Mouse (Mus musculus): Measurements from ENCODE around the gene Hspbap1. TPM values are rescaled to one million over a fixed set of nuclear protein-coding genes. Genes with fewer than 3 reads are reported as not detected.

The Hspbap1 gene
- polyA plus RNA-seq, 1 experiment from 2014 or later, result 23.8 TPM

GRCm38 (mm10) chr16:35874416-35874815 is 104.2 kb downstream of the Hspbap1 start:
- peaks cover 13% of the 10 kb centered on the region for H3K27me3 ChIP-seq (ENCODE audit: control insufficient read depth, insufficient read depth, low read length)
- no peak overlapping the region for H3K4me2 ChIP-seq (ENCODE audit: low read depth, severe bottlenecking)
- WGBS, result 31% methylated on average over 3 of the region's 3 CpGs
- no peak overlapping the region for H3K27ac ChIP-seq (replicated peaks; ENCODE audit: low read depth, low read length)
- no peak overlapping the region for H3K4me3 ChIP-seq (ENCODE audit: low read depth, low read length)
- H3K36me3 ChIP-seq (ENCODE audit: control insufficient read depth, insufficient read depth, low read length), result no peaks in the 10 kb centered on the region
- ATAC-seq (ENCODE audit: insufficient number of reproducible peaks, low FRiP score, low TSS enrichment, low read depth) (no peak), DNase-seq (ENCODE audit: low spot score) (peak; percentile 38)
- H3K4me1 ChIP-seq (ENCODE audit: control insufficient read depth, insufficient read depth, low read length), result no peaks in the 10 kb centered on the region
- H3K9ac ChIP-seq (ENCODE audit: low read length), result no peak overlapping the region
- no peaks in the 10 kb centered on the region for H3K9me3 ChIP-seq (ENCODE audit: control insufficient read depth, low read length)

Other genes starting within 250 kb of the Hspbap1 start
- 2.2 and 2.6 TPM in 2 replicates for gene Sema5b, start 229.2 kb upstream of the Hspbap1 start, polyA plus RNA-seq (2014; fragmentation: Nextera tagmentation; extraction: Ambion mirVana)
- 13.0 and 15.2 TPM in 2 replicates for gene Dirc2, start 1.0 kb upstream of the Hspbap1 start, polyA plus RNA-seq (2014; fragmentation: Nextera tagmentation; extraction: Ambion mirVana)
- 0.36 and 0.50 TPM in 2 replicates for gene Parp14, start 101.2 kb downstream of the Hspbap1 start, polyA plus RNA-seq (2014; fragmentation: Nextera tagmentation; extraction: Ambion mirVana)
- gene Parp9, start 168.1 kb downstream of the Hspbap1 start, polyA plus RNA-seq (2014; fragmentation: Nextera tagmentation; extraction: Ambion mirVana), result 3.7 and 4.2 TPM in 2 replicates
- 3.1 and 4.1 TPM in 2 replicates for gene Dtx3l, start 168.8 kb downstream of the Hspbap1 start, polyA plus RNA-seq (2014; fragmentation: Nextera tagmentation; extraction: Ambion mirVana)
- gene Kpna1, start 208.4 kb downstream of the Hspbap1 start, polyA plus RNA-seq (2014; fragmentation: Nextera tagmentation; extraction: Ambion mirVana), result 57.0 and 60.0 TPM in 2 replicates

All from limb, embryonic 11.5 days (tissue).